Mouse (Mus musculus) embryonic fibroblast, embryonic 13.5 days (primary cell): ENCODE results near the gene Ppme1.

Source experiments
- CTCF ChIP-seq: IDR thresholded peaks from 2 replicates; pipeline ENCODE4 v1.5.1; 2011; ENCODE audit warnings: mild to moderate bottlenecking, control low read depth, low read length, moderate library complexity, borderline replicate concordance; ENCODE audit not compliant: insufficient read depth
- POLR2A ChIP-seq: IDR thresholded peaks from 2 replicates; pipeline ENCODE4 v1.6.1; 2011; ENCODE audit warnings: low read depth, mild to moderate bottlenecking, control low read depth, low read length, moderate library complexity

DNA sequence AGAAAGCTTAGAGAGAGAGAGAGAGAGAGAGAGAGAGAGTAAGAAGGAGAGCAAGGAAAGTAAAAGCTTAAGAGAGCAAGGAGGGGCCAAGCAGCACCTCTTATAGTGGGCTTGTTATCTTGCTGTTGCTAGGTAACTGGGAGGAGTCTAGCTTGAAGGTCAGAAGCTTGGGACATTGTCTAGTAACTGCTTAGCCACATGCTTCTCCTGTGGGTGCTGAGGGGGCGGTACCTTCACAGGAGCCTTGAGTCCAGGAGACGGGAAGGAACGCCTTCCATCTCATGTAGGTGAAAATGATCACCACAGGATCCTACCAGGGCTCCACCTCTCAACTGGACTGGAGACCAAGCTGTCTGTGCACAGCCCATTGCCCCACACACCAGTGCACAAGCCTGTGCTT, 70.7 kb downstream of the Ppme1 start:
- TF ChIP-seq CTCF (no peak), POLR2A (no peak)
